Mouse (Mus musculus) CD4-positive naive resting alpha-beta T cell, adult 57 days (primary cell): Measurements from ENCODE around the gene Fbl. TPM values are rescaled to one million over a fixed set of nuclear protein-coding genes. Genes with fewer than 3 reads are reported as not detected.

Source experiments
- total RNA-seq: library from RNA; stranded (reverse); gene quantifications from one replicate; pipeline ENCODE4 v1.2.4, GENCODE M21; 2023

The Fbl gene
- total RNA-seq = 183 TPM

DNA sequence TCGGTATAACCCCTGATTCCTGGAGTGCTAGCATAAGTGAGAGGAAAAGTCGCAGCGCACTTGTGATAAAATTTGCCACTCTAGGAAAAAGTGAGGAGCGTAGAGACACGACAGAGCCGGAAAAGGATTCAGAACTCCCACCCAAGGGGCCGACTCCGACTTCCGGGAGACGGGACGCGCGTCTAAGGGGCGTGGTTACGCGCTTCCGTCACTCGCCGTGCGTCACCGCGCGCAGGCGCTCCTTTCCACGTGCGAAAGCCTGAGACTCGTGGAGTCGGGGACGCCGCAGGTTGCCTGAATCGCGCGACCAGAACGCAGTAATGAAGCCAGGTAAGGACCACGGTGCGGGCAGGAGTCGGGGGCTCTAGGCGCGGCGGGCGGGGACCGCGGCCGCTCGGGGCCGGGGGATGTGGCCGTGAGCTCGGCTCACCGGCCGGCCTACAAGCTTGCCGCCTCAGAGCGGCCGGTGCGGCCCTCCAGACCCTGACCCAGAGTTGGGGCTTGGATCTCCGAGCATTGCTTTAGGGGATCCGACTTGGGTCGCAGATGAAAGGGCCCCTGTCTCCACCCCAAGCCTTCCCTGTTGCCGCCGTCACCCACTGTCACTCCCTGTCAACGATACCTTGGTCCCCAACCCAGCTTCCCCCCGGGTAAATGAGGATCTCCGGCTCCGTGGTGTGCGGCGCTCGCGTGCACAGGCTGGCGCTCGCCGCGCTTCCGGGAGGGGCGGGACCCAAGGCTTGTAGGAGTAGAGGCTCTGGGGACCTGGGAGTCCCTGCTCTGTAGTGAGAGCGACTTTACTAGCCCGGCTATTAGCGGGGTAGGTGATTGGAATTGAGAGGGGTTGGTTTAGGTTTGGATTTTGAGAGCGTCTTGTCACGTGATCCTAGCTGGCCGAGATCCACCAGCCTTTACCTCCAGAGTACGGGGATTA is at the start of gene Fbl:
TSS of gene Fbl (plus strand) at position 222 of the 934 bp plus-strand sequence.

DNA sequence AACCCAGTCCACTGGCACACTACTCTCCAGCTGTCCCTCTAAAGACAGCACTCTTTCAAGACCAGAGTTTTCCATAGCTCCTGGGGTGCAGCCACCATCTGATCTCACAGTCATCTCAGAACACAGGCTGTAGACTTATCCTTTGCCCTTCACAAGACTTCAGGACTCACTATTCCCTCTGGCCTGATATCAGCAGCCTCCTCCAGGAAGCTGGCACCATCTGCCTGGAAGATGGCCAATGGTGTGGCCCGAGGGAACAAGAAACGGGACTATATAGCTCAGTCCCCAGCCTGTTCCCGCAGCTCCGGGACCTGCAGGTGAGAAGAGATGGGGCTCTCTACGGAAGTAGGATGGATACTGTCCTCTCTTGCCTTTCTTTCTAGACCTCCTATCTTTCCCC is 40.3 kb upstream of the Fbl start, which contains the start of gene 9530053A07Rik:
TSS of gene 9530053A07Rik (plus strand) at position 301 of the 400 bp plus-strand sequence.

DNA sequence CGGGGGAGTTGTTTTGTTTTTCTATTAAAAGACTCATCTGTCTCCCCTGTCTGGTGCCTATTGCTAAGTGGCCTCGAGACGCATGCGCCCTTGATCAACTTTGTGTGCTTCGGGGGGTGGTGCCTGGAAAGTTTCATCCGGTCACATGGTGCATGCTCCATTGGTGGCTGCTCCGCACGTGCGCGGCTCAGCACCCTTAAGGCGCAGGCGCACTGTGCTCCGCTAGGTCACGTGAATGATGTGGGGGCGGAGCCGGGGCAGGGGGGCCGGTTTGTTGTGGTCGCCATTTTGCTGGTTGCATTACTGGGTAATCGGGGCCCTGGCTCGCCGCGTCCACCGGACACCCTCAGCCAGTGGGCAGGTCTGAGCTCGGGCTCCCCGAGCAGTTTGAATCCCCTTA is 9.7 kb downstream of the Fbl start, which contains the start of gene Dyrk1b:
TSS of gene Dyrk1b (plus strand) at position 242 of the 400 bp plus-strand sequence.

Other genes with a start within 250 kb of the Fbl start
- gene Zfp974, start 240.2 kb upstream of the Fbl start, total RNA-seq = 10.6 TPM
- gene Zfp780b, start 190.5 kb upstream of the Fbl start, total RNA-seq = 10.8 TPM
- gene Zfp850, start 155.6 kb upstream of the Fbl start, total RNA-seq = 8.7 TPM
- gene Psmc4, start 119.6 kb upstream of the Fbl start, total RNA-seq = 97.6 TPM
- gene Fcgbp, start 98.5 kb upstream of the Fbl start, total RNA-seq = not detected
- not detected for gene 9530053A07Rik, start 40.2 kb upstream of the Fbl start, total RNA-seq
- 16.9 TPM for gene Dyrk1b, start 9.8 kb downstream of the Fbl start, total RNA-seq
- gene Eid2, start 98.2 kb downstream of the Fbl start, total RNA-seq = 9.9 TPM
- 5.5 TPM for gene Eid2b, start 108.0 kb downstream of the Fbl start, total RNA-seq
- gene Selenov, start 121.5 kb downstream of the Fbl start, total RNA-seq = not detected
- not detected for gene Dll3, start 132.5 kb downstream of the Fbl start, total RNA-seq
- 32.5 TPM for gene Timm50, start 142.4 kb downstream of the Fbl start, total RNA-seq
- 190 TPM for gene Supt5, start 169.0 kb downstream of the Fbl start, total RNA-seq
- gene Rps16, start 180.9 kb downstream of the Fbl start, total RNA-seq = 5,484 TPM
- gene Plekhg2, start 202.9 kb downstream of the Fbl start, total RNA-seq = 207 TPM
- 442 TPM for gene Zfp36, start 210.5 kb downstream of the Fbl start, total RNA-seq
- 14.8 TPM for gene Med29, start 223.0 kb downstream of the Fbl start, total RNA-seq
- gene Paf1, start 223.2 kb downstream of the Fbl start, total RNA-seq = 154 TPM